Mouse (Mus musculus) adipocyte (in vitro differentiated cells): ENCODE measurements at regions not wholly inside any gene's neighbourhood (a gene's known extent, or its start where the extent isn't known, plus 50 kb on each side); places are given as distances from the start of the nearest gene placed in this dataset.

Experiments used
- DNase-seq: peaks from one replicate; pipeline ENCODE4 v3.0.0-alpha.2; 2016; ENCODE audit warnings: low spot score

GRCm38 (mm10) chr4:30408525-30408924 is 1555.4 kb upstream of the Map3k7 start:
- no peak for DNase-seq

- DNase-seq = no peak
Observed at GRCm38 (mm10) chr4:30447644-30448043, 1516.3 kb upstream of the Map3k7 start.

GRCm38 (mm10) chr4:30450395-30450794 is 1513.5 kb upstream of the Map3k7 start:
- peak; percentile 10 for DNase-seq

GRCm38 (mm10) chr4:30467336-30467933 is 1496.5 kb upstream of the Map3k7 start:
- DNase-seq = no peak

- DNase-seq = peak; percentile 2
Observed at GRCm38 (mm10) chr4:30476621-30477020, 1487.3 kb upstream of the Map3k7 start.

GRCm38 (mm10) chr4:30500067-30500670 is 1463.7 kb upstream of the Map3k7 start:
- DNase-seq = peak; percentile 3
